Mouse (Mus musculus) heart, postnatal 0 days (tissue): ENCODE measurements at regions not wholly inside any gene's neighbourhood (a gene's known extent, or its start where the extent isn't known, plus 50 kb on each side); places are given as distances from the start of the nearest gene placed in this dataset.

Experiments
- ATAC-seq: fragments of 200-750 bp; cut with Nextera tagmentation; 2 replicates; pipeline ENCODE4 v1.8.0; 2017; ENCODE audit warnings: low read depth, moderate number of reproducible peaks, moderate library complexity; ENCODE audit not compliant: insufficient read depth
- DNase-seq: peaks from one replicate; pipeline ENCODE4 v3.0.0-alpha.2; 2016; ENCODE audit warnings: low spot score
- H3K27ac ChIP-seq: fragments of 300-500 bp; sonication (generic); 2 replicates; pipeline ENCODE4 v1.5.1; 2014; ENCODE audit warnings: low read depth, mild to moderate bottlenecking
- H3K27me3 ChIP-seq: fragments of 300-500 bp; sonication (generic); 2 replicates; pipeline ENCODE4 v1.6.1; 2014; ENCODE audit warnings: low read length, mixed read lengths; ENCODE audit not compliant: control insufficient read depth, insufficient read depth
- H3K36me3 ChIP-seq: fragments of 300-500 bp; sonication (generic); replicated peaks from 2 replicates; pipeline ENCODE4 v1.6.1; 2014; ENCODE audit warnings: low read length, mixed read lengths; ENCODE audit not compliant: control insufficient read depth, insufficient read depth
- H3K4me1 ChIP-seq: fragments of 300-500 bp; sonication (generic); 2 replicates; pipeline ENCODE4 v1.6.1; 2014; ENCODE audit warnings: antibody characterized with exemption; ENCODE audit not compliant: control insufficient read depth, insufficient read depth
- H3K4me2 ChIP-seq: fragments of 300-500 bp; sonication (generic); 2 replicates; pipeline ENCODE4 v1.6.1; 2014; ENCODE audit warnings: low read depth, mild to moderate bottlenecking, low read length, moderate library complexity
- H3K4me3 ChIP-seq: fragments of 300-500 bp; sonication (generic); 2 replicates; pipeline ENCODE4 v1.5.1; 2014; ENCODE audit warnings: low read depth, low read length
- H3K9ac ChIP-seq: fragments of 300-500 bp; sonication (generic); replicated peaks from 2 replicates; pipeline ENCODE4 v1.6.1; 2014; ENCODE audit warnings: low read depth, low read length, mixed read lengths
- H3K9me3 ChIP-seq: fragments of 300-500 bp; sonication (generic); replicated peaks from 2 replicates; pipeline ENCODE4 v1.6.1; 2016; ENCODE audit warnings: low read length; ENCODE audit not compliant: control insufficient read depth
- CTCF ChIP-seq: IDR thresholded peaks from 2 replicates; pipeline ENCODE4 v1.5.1; 2016; ENCODE audit warnings: antibody characterized with exemption, control low read depth, low read depth
- EP300 ChIP-seq: IDR thresholded peaks from 2 replicates; pipeline ENCODE4 v1.6.1; 2016; ENCODE audit warnings: antibody characterized with exemption, low read depth
- WGBS: fragments of 180-500 bp; shearing (Covaris S2); extraction: QIAGEN DNeasy Blood & Tissue Kit; methylation state at CpG from one replicate; pipeline ENCODE4 v1.1.7; 2014; 5-methylcytosine and 5-hydroxymethylcytosine counted together

GRCm38 (mm10) chr12:117410604-117411003 is 105.7 kb upstream of the Rapgef5 start:
- Histone ChIP-seq H3K9me3 (no peaks in the 10 kb centered on the region), H3K4me1 (peaks cover 13% of the 10 kb centered on the region), H3K27ac (no peak overlapping the region; the same call in 1 of the 2 replicates), H3K4me2 (no peak overlapping the region), H3K4me3 (no peak overlapping the region), H3K9ac (no peak overlapping the region), H3K36me3 (no peaks in the 10 kb centered on the region), H3K27me3 (no peaks in the 10 kb centered on the region)
- ATAC-seq: peak; percentile 77
- TF ChIP-seq CTCF (no peak), EP300 (peak; percentile 64; the same call in 1 of the 2 replicates)
- DNase-seq: peak; percentile 61
- WGBS: 13% methylated on average over 1 of the region's 1 CpGs

GRCm38 (mm10) chr12:117412257-117412656 is 104.0 kb upstream of the Rapgef5 start:
- Histone ChIP-seq H3K27me3 (no peaks in the 10 kb centered on the region), H3K36me3 (no peaks in the 10 kb centered on the region), H3K9me3 (no peaks in the 10 kb centered on the region), H3K4me1 (peaks cover 13% of the 10 kb centered on the region), H3K4me3 (no peak overlapping the region), H3K4me2 (no peak overlapping the region), H3K9ac (no peak overlapping the region), H3K27ac (no peak overlapping the region)
- no peak for TF ChIP-seq CTCF
- no peak for TF ChIP-seq EP300
- WGBS: 36% methylated on average over 6 of the region's 6 CpGs
- DNase-seq: peak; percentile 40
- no peak for ATAC-seq

DNA sequence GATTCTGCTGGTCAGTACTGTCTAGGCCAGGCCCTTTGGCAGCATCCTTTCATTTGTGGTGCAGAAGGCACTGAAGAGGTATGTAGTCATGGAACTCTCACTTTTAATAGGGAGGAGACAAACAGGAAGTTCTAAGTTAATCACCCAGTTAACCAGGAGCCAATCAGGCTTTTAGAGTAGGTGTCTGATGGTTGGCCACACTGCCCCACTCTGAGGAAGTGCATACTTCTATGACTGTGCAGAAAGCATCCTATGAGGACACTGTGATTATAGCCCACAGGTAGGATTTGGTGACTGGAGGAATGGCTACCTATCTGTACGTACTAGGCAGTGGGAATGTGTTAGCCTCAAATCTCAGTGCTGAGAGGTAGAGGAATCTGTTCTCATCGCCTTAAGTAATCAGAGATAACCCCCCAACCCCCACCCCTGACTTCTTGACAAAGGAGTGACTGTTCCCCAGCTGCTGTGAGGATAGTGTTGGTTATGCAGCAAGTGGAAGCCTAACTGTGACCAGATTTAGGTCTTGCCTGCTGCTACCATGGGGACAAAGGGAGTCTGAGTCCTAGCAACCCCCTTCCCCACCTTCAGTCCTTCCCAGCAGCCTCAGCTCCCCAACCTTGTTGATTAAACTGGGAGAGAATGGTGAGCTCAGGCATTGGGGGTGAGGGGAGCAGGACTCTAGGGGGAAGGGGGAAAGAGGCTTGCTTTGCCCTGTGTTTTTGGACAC is 103.3 kb upstream of the Rapgef5 start:
- WGBS: 53% methylated on average over 2 of the region's 2 CpGs
- H3K9ac ChIP-seq: no peak overlapping the region
- no peak for ATAC-seq

DNA sequence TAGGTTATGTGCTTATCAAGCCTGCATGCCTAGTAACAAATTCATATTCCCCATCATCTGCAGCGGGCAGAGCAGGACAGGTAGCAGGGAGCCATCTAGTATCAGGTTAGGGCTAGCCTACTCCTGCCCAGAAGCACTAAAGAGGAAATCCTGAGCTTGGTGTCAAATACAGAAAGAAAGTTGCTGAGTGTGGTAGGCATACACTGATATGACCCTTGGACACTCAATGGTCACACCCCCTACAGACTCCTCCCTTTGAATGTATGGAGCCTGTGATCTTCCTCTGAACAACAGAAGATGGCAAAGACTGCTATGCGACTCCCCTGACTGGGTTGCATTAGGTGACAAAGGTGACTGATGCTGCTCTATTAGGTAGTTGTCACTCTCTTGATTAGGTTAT is 102.3 kb upstream of the Rapgef5 start:
- DNase-seq: no peak
- no peak for ATAC-seq
- H3K9me3 ChIP-seq: no peaks in the 10 kb centered on the region
- H3K4me1 ChIP-seq: peaks cover 13% of the 10 kb centered on the region
- H3K36me3 ChIP-seq: no peaks in the 10 kb centered on the region
- no peak overlapping the region for H3K27ac ChIP-seq
- H3K9ac ChIP-seq: no peak overlapping the region
- H3K27me3 ChIP-seq: no peaks in the 10 kb centered on the region
- no peak overlapping the region for H3K4me2 ChIP-seq
- H3K4me3 ChIP-seq: no peak overlapping the region
- WGBS: 79% methylated on average over 2 of the region's 2 CpGs
- no peak for TF ChIP-seq EP300
- no peak for TF ChIP-seq CTCF

More for the DNA sequence above, 103.3 kb upstream of the Rapgef5 start:
- no peaks in the 10 kb centered on the region for H3K27me3 ChIP-seq
- no peak overlapping the region for H3K27ac ChIP-seq
- no peak overlapping the region for H3K4me3 ChIP-seq
- peaks cover 13% of the 10 kb centered on the region for H3K4me1 ChIP-seq
- H3K4me2 ChIP-seq: no peak overlapping the region
- H3K36me3 ChIP-seq: no peaks in the 10 kb centered on the region
- TF ChIP-seq CTCF: no peak
- TF ChIP-seq EP300: no peak
- DNase-seq: no peak
- no peaks in the 10 kb centered on the region for H3K9me3 ChIP-seq

DNA sequence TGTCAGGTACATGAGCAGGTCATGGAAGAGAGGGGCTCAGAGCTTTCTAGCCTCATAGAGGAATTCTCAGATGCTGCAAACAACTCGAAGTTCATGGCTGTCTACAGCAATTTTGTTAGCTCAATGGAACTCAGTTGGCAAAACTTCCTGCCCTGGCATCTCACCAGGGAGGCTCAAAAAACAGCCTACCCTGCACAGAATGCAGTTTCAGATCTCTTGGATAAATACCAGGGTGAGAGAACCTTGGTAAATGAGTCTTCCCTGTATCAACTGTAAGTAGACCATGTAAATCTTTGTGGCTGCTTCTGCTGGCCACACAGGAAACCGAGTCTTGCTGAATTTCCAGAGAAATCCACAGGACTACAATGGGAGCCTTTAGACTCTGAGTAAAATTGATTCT is 101.1 kb upstream of the Rapgef5 start:
- TF ChIP-seq EP300 (no peak), CTCF (no peak)
- Histone ChIP-seq H3K27ac (no peak overlapping the region), H3K36me3 (no peaks in the 10 kb centered on the region), H3K9me3 (no peaks in the 10 kb centered on the region), H3K4me2 (no peak overlapping the region), H3K4me3 (no peak overlapping the region), H3K27me3 (no peaks in the 10 kb centered on the region), H3K4me1 (peaks cover 13% of the 10 kb centered on the region), H3K9ac (no peak overlapping the region)
- WGBS: 64% methylated on average over 2 of the region's 2 CpGs
- DNase-seq (no peak), ATAC-seq (no peak)

GRCm38 (mm10) chr12:117417991-117418390 is 98.3 kb upstream of the Rapgef5 start:
- Histone ChIP-seq H3K36me3 (no peaks in the 10 kb centered on the region), H3K4me1 (no peaks in the 10 kb centered on the region), H3K27ac (no peak overlapping the region), H3K9ac (no peak overlapping the region), H3K9me3 (no peaks in the 10 kb centered on the region), H3K4me3 (no peak overlapping the region), H3K27me3 (no peaks in the 10 kb centered on the region), H3K4me2 (no peak overlapping the region)
- TF ChIP-seq CTCF (no peak), EP300 (no peak)
- 62% methylated on average over 4 of the region's 4 CpGs for WGBS
- no peak for ATAC-seq
- no peak for DNase-seq
